Mouse (Mus musculus): ENCODE results near the gene Pon1.
"Not testable (repeated sequence)": the region's sequence is repeated elsewhere in the genome, so short reads cannot be mapped to it uniquely, and the experiment has no call there.

Gene Pon1

GRCm38 (mm10) chr6:5193693-5194092 lies at the start of gene Pon1:
Gene Pon1 (minus strand): TSS chr6:5193946.
- DNase-seq (ENCODE audit: low read depth), result no peak

- no peak for DNase-seq (ENCODE audit: low read depth)
These were observed 45.1 kb upstream of the Pon1 start for GRCm38 (mm10) chr6:5238799-5239198.

DNA sequence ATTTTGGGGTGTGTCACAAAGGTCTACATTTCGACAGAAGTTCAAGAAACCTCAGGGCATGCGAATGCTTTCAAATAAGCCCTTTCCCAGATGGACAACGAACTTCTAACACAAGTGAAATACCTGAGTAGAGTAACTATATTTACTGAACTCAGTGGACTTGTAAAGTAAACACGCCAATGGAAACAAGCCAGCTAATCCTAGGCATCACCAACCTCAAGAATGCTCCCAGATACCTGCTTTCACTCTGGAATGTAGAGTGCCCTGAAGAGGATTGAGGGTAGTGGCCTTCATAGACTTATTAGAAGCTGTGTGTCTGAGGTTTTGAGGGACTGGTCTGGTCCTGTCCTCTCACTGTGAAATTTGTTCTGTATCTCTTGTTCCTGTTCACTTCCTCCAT lies 43.8 kb upstream of the Pon1 start:
- no peak for DNase-seq (ENCODE audit: low read depth)

DNA sequence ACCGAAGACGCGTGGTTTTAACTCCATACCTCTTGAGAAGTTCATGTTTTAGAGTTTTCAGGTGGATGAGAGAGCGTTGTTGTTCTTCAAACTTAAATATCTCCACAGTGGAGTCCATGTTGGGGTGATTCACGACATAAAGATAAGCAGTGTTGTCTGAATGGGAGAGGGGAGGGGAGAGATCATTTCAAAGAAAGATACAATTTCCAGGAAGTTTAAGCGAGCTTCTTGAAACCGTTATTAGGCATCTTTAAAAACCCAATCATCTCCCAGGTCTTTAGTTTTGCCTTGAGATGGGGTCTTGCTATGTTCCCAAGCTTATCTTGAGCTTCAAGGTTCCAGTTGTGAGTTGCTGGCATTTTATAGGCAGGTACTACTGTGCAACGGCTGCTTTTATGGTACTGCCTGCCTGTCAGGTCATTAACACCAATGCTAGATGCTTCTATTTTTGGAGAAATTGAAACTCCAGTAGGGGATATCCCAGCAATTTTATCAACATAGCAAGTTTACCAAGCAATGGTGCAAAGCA lies 43.2 kb upstream of the Pon1 start:
- DNase-seq (ENCODE audit: low read depth), result no peak

GRCm38 (mm10) chr6:5234563-5234962 lies 40.8 kb upstream of the Pon1 start:
- DNase-seq (ENCODE audit: low read depth), result no peak

DNA sequence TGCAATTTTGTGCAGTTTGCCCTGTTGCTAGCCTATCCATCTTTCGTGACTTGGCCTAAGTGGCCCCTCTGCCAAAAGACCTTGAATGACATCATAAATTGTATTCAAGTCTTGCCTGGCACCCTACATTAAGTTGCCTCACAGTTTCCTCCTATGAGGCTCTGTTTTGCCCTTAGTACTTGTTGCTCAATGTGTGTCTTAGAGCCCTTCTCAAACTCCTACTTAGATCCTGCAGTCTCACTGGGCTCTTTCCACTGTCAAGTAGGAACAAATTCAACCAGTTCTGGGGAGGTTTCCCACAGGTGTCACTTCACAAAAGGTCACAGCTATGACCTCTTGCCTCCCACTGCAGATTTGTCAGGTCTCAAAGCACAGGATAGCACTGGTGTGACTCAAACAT lies 40.1 kb upstream of the Pon1 start:
- no peak for DNase-seq (ENCODE audit: low read depth)

GRCm38 (mm10) chr6:5232022-5232421 lies 38.3 kb upstream of the Pon1 start:
- DNase-seq (ENCODE audit: low read depth), result no peak

DNA sequence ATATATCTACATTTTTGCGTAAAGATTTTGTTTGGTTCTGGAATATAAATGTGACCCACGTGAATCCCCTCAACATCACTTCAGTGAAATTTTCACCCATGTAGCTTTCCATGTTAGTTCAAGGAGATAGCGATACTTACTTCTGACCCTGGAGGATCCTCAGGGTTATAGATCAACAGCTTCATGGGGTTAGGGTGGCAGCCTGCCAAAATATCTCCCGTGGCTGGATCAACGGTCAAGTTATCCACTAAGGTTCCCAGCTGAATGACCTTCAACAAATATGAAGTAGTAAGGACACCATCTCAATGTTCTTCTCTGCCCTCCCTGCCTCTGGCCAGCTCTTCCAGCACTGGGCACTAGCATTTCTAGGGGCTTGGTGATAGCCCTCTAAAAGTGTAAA lies 36.5 kb upstream of the Pon1 start:
- no peak for DNase-seq (ENCODE audit: low read depth)

GRCm38 (mm10) chr6:5223551-5223950 lies 29.8 kb upstream of the Pon1 start:
- not testable (repeated sequence) for DNase-seq (ENCODE audit: low read depth)

- DNase-seq (ENCODE audit: low read depth), result no peak
These were observed 28.3 kb upstream of the Pon1 start for GRCm38 (mm10) chr6:5222080-5222479.

DNA sequence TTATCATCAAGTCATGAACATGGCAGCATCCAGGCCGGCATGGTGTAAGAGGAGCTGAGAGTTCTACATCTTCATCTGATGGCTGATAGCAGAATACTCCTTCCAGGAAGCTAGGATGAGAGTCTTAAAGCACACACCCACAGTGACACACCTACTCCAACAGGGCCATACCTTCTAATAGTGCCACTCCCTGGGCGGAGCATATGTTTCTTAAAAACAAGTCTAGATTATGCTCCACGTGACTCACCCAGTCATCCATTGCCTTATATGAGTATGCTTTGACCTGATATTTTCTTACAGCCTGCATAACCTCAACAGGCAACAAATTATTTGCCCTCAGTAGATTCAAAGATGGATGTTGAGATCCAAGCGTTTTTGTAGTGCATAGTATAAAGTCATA lies 24.4 kb upstream of the Pon1 start:
- DNase-seq (ENCODE audit: low read depth), result no peak

DNA sequence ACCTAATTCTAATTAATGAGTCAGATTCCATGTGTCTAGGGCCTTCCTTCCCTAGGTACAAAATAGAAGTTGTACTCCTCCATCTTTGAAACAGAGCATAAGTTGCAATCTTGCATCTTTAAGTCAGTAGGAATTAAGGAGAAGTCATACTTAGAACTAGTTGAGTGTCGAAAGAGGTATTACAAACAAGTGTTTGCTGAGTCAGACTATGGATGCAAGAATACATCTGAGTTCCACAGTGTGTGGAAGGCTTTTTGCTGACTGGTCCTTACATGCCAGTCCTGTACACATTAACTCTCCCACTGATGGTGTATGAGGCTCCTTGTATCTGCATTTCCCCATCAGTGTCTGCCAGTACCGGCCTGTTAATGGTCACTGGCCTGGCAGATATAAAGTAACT lies 14.1 kb upstream of the Pon1 start:
- DNase-seq (ENCODE audit: low read depth), result no peak

DNA sequence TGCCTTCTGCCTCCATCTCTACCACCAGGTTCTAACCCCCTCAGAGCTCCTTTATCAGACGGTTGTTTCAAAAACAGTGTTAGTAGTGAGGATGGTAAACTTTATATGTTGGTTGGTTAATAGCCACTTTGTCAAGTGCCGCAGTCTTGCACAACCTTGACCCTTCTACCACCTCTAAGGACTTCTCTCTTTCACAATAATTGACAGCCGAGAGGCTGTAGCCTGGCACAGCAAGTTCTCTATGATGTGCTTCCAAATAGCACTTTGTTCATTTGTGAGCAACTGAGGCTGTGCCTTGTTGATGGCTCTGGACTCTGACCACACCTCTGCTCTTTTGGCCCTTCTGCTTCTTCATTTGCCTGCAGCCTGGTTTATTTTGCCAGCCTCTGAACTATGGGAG lies 6.2 kb upstream of the Pon1 start:
- DNase-seq (ENCODE audit: low read depth), result no peak

DNA sequence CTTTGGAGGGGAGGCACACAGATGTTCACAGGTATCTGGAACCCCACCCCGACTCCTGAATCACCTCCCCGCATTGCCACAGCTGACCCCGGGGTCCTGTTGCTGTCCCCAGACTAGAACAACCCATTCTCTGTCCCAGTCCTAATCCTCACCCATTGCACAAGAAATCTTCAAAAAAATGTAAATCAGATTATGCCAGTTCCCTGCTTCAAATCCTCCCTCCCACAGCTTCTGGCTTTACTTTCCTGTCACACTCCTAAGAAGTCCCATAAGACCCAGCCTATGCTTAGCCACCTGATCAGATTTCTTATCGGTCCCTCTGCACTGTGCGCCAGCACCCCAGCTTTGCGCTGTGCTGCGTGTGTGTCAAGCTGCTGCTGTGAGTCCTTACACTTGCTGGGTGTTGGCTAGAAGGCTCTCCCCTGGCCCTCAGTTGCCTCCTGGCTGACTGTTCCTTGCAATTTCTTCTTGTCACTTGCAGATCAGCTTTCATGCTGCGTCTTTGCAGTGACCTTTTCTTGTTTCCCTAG lies 5.7 kb upstream of the Pon1 start:
- DNase-seq (ENCODE audit: low read depth), result no peak

DNA sequence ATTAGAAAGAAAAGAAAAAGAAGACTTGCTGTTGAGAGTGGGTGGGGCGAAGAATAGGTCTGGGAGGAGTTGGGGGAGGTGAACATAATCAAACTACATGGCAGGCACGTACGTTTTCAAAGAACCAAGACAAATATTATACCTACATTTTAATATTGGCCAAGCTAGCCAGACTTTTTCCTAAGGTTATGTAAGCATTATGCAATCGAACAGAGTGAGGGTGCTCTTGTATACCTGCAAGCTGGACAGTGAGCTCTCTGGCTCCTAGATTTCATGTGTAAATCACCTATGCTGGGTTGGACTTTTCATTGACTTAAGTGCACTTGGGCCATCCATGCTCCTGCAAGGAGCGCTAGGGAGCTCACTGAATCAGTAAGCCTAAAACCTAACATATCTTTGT lies 4.8 kb upstream of the Pon1 start:
- DNase-seq (ENCODE audit: low read depth), result no peak

DNA sequence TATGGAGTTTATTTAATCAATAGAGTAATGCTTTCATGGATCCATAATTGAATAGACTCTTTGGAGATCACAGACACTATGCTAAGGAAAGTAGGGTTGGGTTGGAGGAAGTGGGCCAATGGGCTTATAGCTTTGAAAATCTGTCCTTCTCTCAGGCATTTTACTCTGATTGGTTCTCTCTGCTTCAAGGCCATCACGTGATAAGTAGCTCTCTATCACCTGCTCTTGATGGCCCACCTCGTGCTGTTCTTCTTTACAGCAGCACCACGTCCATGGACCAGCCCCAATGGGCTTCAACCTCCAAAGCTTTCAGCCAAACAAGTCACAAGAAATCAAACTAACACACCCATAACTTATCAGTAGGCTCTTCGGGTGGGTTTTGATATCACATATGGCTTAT lies 3.0 kb downstream of the Pon1 start:
- no peak for DNase-seq (ENCODE audit: low read depth)

DNA sequence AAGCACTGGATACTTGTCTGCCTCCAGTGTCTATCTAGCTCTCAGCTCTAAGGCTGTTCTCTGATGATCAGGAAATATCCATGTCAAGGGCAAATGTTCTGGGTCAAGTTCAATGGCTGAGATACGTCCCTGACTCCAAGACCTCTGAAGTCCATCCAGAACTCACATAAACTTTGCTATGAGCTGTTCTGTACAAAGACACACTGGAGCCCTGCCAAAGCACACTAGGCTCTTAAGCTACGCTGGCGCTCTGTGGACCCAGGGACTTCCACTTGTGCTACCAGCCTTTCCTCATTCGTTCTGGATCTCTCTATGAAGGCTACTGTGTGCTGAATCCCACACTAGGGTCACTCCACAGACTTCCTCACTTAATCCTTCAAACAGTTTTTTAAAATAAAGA lies 4.2 kb downstream of the Pon1 start:
- DNase-seq (ENCODE audit: low read depth), result no peak

- DNase-seq (ENCODE audit: low read depth), result no peak
These were observed 4.8 kb downstream of the Pon1 start for GRCm38 (mm10) chr6:5188938-5189337.

DNA sequence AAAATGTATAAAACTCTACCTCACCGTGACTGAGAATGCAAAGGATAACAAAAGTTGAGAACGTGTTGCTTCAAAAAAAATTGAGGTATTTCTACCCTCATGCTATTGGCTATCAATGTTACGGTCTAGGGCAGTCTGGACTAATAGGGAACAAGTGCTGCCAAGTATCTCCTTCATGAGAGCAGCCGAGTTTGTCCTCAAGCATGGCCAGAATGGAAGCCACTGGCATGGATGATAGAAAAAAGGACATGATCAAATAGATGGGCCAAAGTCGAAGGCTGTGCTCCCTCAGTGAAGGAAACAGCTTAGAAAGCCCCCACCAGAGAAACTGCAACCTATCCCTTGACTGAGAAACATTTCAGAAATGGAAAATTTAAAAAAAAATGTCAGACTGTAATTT lies 5.7 kb downstream of the Pon1 start:
- DNase-seq (ENCODE audit: low read depth), result no peak

- DNase-seq (ENCODE audit: low read depth), result no peak
These were observed 6.2 kb downstream of the Pon1 start for GRCm38 (mm10) chr6:5187586-5187985.

DNA sequence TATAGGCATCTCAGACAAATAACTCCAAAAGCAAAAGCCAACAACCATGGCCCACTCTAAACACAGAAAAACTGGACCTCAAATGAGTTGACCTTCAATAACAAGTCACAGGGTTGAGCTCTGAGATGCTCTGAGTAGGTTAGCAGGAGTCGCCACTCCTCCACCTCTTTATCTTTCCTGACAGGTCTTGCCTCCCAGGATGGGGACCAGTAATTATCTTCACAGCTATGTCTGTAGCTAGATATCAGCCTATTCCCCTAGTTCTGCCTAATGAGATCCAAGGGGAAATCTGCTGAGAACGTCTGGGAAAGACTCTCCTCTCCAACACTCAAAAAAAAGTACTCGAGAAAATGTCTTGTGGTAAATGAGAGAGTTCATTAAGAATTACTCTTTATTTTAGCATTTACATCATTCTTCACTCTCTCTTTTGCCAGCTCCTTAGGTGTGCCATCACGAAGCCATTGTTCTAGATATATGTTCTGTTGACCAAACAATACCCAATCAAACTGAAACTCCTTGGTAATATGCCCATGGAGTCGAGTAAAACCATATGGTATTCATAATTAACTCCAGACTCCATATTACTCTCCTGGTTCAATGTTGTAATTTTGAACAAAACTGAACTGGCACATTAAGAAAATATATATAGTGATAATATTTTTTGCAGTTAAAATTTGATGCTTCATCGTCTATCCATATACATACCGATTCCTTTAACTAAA lies 7.4 kb downstream of the Pon1 start:
- no peak for DNase-seq (ENCODE audit: low read depth)

DNA sequence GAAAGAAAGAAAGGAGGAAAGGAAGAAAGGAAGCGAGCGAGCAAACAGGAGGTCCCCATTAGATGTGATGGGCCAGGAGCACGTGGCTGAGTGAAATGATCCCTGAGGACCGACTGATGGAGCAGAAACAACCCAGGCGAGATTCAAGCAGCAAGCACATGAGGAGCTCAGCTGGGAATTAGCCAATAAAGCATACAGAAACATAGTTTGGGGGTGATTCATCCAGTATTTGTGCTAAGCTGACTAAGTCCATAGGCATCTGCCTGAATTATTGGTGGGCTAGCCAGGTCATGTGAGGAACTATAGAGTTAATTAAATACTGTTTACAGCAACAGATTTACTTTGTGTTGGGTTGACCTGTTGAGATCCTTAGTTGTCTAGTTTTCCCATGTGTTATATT lies 13.1 kb downstream of the Pon1 start:
- DNase-seq (ENCODE audit: low read depth), result no peak

GRCm38 (mm10) chr6:5179189-5179588 lies 14.6 kb downstream of the Pon1 start:
- DNase-seq (ENCODE audit: low read depth), result no peak

Data from naive thymus-derived CD4-positive, alpha-beta T cell, adult 2 months (primary cell).